Mouse (Mus musculus) erythroblast, embryonic 14.5 days (primary cell): ENCODE results near the gene Serp2. TPM values are rescaled to one million over a fixed set of nuclear protein-coding genes. Genes with fewer than 3 reads are reported as not detected.
A peak's percentile ranks its signal among the peaks of the same experiment; 100 is the strongest.

Source experiments
- H3K27me3 ChIP-seq: 2 replicates; pipeline ENCODE4 v1.6.1; 2012; ENCODE audit warnings: inconsistent platforms; ENCODE audit not compliant: control insufficient read depth
- H3K36me3 ChIP-seq: 2 replicates; pipeline ENCODE4 v1.6.1; 2012; ENCODE audit warnings: mild to moderate bottlenecking, inconsistent platforms; ENCODE audit not compliant: control insufficient read depth
- H3K4me1 ChIP-seq: 2 replicates; pipeline ENCODE4 v1.6.1; 2012; ENCODE audit warnings: inconsistent platforms; ENCODE audit not compliant: control insufficient read depth
- H3K4me3 ChIP-seq: replicated peaks from 2 replicates; pipeline ENCODE3; 2012; ENCODE audit warnings: moderate library complexity, mild to moderate bottlenecking, inconsistent platforms
- H3K9me3 ChIP-seq: 2 replicates; pipeline ENCODE4 v1.6.1; 2012; ENCODE audit warnings: low read length, inconsistent platforms, mixed read lengths; ENCODE audit not compliant: control insufficient read depth
- GATA1 ChIP-seq: IDR thresholded peaks from 2 replicates; pipeline ENCODE4 v1.6.1; 2012; ENCODE audit warnings: low read length, inconsistent platforms, mixed read lengths
- TAL1 ChIP-seq: IDR thresholded peaks from 3 replicates; pipeline ENCODE4 v1.6.1; 2012; ENCODE audit warnings: low read length, inconsistent platforms, mixed read lengths
- polyA plus RNA-seq: library from polyadenylated mRNA; stranded (reverse); fragments of >175 nt; gene quantifications from 2 replicates; pipeline ENCODE4 v1.2.3, GENCODE M21; 2012

Serp2 gene
- polyA plus RNA-seq = 0.07 and 0.15 TPM in 2 replicates

- TF ChIP-seq TAL1 = no peak
- TF ChIP-seq GATA1 = no peak
- no peaks in the 10 kb centered on the region; the same call in 1 of the 2 replicates for H3K9me3 ChIP-seq
- peak within 1 kb of the TSS; percentile 61 for H3K4me3 ChIP-seq
- peaks cover 33% of the 10 kb centered on the region for H3K4me1 ChIP-seq
- H3K27me3 ChIP-seq = peaks cover 59% of the 10 kb centered on the region
- no peaks in the 10 kb centered on the region for H3K36me3 ChIP-seq
These were observed at the start of gene Serp2 for GRCm38 (mm10) chr14:76556852-76557208. Serp2 (minus strand) TSS chr14:76556889.

DNA sequence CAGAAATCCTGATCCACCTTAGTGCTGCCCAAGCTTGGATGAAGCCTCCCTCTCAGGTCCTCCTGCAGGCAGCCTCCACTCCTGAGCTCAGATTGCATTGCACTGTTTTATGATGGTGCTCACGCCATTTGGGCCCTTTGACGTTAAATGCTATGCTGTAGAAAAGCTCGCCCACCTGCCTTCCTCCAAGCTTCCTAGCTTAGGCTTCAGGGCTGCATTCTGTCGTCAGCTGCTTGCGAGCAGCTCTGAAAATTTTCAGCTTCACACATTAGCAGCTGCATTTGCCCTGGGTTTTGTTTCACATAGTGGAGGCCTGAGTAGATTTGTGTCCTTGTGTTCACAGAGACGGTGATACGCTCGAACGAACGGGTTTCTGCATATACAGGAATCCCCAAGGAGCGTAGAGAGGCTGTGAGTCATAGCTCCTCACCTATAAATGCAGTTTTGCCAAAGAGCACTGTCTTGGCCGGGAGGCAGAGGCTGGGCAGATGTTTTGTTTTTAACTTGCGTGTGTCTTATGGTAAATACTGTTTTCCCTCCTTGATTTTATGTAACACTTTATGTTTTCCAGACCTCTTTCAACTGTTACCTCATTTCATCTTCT is 49.3 kb upstream of the Serp2 start:
- Histone ChIP-seq H3K4me3 (no peak overlapping the region), H3K36me3 (no peaks in the 10 kb centered on the region), H3K4me1 (peaks cover 5% of the 10 kb centered on the region), H3K9me3 (no peaks in the 10 kb centered on the region), H3K27me3 (no peaks in the 10 kb centered on the region)
- no peak for TF ChIP-seq TAL1
- TF ChIP-seq GATA1 = no peak

DNA sequence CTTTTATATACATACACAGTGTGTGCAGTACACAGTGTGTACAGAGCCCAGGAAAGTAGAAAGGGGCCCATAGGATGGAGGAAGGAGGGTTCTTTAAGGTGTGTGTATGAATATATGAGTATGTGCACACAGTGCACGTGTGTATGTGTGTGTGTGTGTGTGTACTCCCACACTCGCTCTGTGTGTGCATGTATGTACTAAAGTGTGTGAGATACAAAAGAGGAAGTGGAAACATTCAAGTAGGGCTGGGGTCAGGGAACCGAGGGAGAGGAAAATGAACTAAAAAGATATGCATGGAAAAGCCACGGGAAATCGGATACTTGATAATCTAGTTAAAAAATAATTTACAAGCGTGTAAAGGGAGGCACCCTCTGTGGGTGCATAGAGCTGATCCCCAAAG is 47.3 kb upstream of the Serp2 start:
- peaks cover 4% of the 10 kb centered on the region for H3K4me1 ChIP-seq
- H3K4me3 ChIP-seq = no peak overlapping the region
- no peak for TF ChIP-seq GATA1
- TF ChIP-seq TAL1 = no peak
- H3K27me3 ChIP-seq = no peaks in the 10 kb centered on the region
- H3K36me3 ChIP-seq = no peaks in the 10 kb centered on the region
- no peaks in the 10 kb centered on the region for H3K9me3 ChIP-seq

GRCm38 (mm10) chr14:76601654-76602053 is 45.0 kb upstream of the Serp2 start:
- Histone ChIP-seq H3K4me1 (peaks cover 20% of the 10 kb centered on the region), H3K9me3 (no peaks in the 10 kb centered on the region), H3K27me3 (no peaks in the 10 kb centered on the region), H3K4me3 (no peak overlapping the region), H3K36me3 (no peaks in the 10 kb centered on the region)
- TF ChIP-seq GATA1 = no peak
- TF ChIP-seq TAL1 = no peak

- Histone ChIP-seq H3K27me3 (no peaks in the 10 kb centered on the region), H3K9me3 (no peaks in the 10 kb centered on the region), H3K4me3 (no peak overlapping the region), H3K4me1 (peaks cover 20% of the 10 kb centered on the region), H3K36me3 (no peaks in the 10 kb centered on the region)
- TF ChIP-seq TAL1 = no peak
- TF ChIP-seq GATA1 = no peak
These were observed 43.7 kb upstream of the Serp2 start for GRCm38 (mm10) chr14:76600391-76600790.

DNA sequence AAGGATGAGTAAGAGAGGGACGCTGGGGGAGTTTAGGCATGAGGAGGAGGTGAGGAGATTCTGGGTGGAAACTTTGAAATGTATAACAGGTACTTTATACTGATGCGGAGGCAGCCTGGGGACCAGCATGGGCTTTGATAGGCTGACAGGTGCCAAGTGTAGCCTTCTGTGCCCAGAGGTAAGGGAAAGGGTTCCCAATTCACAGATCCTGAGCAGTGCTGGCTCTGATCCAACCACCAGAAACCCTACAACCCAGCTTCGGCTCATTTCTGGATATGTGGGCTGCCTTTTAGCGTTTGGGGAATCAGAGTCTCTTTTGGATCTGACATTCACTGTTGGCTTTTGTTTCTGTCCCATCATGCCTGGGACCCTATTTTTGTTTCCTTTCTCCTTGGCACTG is 43.0 kb upstream of the Serp2 start:
- Histone ChIP-seq H3K36me3 (no peaks in the 10 kb centered on the region), H3K9me3 (no peaks in the 10 kb centered on the region), H3K4me3 (no peak overlapping the region), H3K4me1 (peaks cover 20% of the 10 kb centered on the region), H3K27me3 (no peaks in the 10 kb centered on the region)
- no peak for TF ChIP-seq TAL1
- no peak for TF ChIP-seq GATA1

DNA sequence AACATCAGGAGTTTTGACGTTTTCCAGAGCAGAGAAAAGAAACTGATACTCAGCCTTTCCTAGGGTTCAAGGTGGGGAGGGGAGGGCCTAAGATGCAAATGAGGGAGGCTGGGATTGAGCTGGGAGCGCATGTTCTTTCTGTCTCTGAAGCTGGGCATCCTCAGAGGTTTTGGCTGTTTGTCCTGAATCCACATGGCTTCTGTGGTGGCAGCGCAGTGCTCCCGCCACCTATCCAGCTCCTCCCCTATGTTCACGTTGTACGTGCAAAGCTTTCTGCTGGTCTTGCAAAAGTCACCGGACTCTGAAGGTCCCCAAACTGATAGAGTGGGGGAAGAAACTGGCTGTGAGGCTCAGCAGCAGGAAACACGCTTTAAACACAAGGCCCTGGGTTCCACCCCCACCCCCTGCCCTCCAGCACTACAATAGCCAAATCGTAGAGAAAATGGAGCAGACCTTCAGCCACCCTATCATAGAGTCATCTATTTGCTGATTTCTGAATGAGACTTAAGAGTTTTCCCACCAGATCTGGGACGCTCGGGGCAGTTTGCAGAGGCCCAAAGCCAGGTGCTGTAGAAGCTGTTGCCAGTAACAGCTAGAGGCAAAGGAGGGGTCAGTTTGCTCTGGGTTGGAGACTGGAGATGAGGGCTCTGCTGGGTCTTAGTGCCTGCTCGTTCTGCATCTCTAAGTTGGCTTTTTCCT is 42.0 kb upstream of the Serp2 start:
- TF ChIP-seq TAL1 (no peak), GATA1 (no peak)
- Histone ChIP-seq H3K9me3 (no peaks in the 10 kb centered on the region), H3K27me3 (no peaks in the 10 kb centered on the region), H3K4me3 (peak overlapping the region; percentile 46), H3K4me1 (peaks cover 27% of the 10 kb centered on the region), H3K36me3 (no peaks in the 10 kb centered on the region)

- TF ChIP-seq TAL1 (no peak), GATA1 (no peak)
- Histone ChIP-seq H3K4me3 (no peak overlapping the region), H3K27me3 (no peaks in the 10 kb centered on the region), H3K9me3 (no peaks in the 10 kb centered on the region), H3K36me3 (no peaks in the 10 kb centered on the region), H3K4me1 (peaks cover 27% of the 10 kb centered on the region)
These were observed 41.1 kb upstream of the Serp2 start for GRCm38 (mm10) chr14:76597751-76598150.

GRCm38 (mm10) chr14:76595048-76595859 is 38.6 kb upstream of the Serp2 start:
- Histone ChIP-seq H3K27me3 (no peaks in the 10 kb centered on the region), H3K4me3 (no peak overlapping the region), H3K4me1 (peaks cover 36% of the 10 kb centered on the region), H3K9me3 (no peaks in the 10 kb centered on the region), H3K36me3 (no peaks in the 10 kb centered on the region)
- no peak for TF ChIP-seq GATA1
- TF ChIP-seq TAL1 = no peak
